Mouse (Mus musculus): ENCODE results near the gene B4galt2. TPM values are rescaled to one million over a fixed set of nuclear protein-coding genes. Genes with fewer than 3 reads are reported as not detected.

The B4galt2 gene
- 14.0 and 15.6 TPM in 2 replicates for polyA plus RNA-seq (2015; fragmentation: Nextera tagmentation; extraction: Ambion mirVana)

DNA sequence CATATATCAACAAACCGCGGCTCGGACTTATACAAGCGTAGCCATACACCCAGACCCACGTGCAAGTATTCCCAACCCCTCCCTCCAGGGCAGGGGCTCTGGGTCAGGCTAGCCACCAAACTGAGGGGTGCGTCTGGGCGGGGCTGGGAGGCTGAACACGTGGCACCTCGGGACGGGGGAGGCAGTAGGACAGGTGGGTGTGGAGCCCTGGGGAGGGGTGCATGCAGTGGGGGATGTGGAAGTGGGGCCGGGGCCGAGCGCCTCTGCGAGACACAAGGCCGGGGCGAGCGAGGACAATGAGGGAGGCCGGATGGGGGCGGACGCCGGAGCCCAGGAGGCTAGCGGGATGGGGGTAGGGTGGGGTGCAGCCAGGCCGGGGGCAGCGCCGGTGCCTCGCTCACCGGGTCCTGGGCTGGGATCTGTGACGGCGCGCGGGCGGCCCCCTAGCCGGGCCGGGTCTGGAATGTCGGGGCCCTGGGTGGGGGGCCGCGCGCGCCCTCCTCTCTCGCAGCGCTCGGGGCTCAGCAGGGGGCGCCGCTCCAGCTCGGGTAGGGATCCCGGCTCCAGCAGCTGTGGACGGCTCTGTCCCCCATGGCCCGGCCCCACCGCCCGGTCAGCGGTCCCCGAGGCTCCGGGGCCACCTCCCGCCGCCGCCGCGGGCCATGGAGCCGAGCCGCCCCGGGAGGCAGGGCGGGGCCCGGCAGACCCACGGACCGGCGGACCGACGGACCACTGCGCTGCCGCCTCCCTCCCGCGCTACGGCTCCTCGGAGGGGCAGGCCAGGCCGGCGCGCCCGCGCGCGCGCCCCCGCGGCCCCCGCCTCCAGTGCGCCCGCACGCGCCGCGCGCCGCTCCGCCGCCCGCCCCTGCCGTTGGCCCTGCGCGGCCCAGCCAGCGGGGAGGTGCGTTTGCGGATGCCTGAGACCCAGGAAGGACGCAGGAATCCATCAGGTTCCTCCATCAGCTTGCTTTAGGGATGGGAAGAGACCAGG, at the start of gene B4galt2:
Gene B4galt2 (minus strand): TSS at position 787 of the 991 bp plus-strand sequence.
- H3K4me3 ChIP-seq (replicated peaks): peak within 1 kb of the TSS; percentile 77
- no peaks in the 10 kb centered on the region for H3K9me3 ChIP-seq
- H3K27me3 ChIP-seq (replicated peaks): no peaks in the 10 kb centered on the region
- peaks cover 8% of the 10 kb centered on the region for H3K36me3 ChIP-seq
- peak within 1 kb of the TSS; percentile 64; the same call in 1 of the 2 replicates for H3K27ac ChIP-seq
- peaks cover 25% of the 10 kb centered on the region for H3K4me1 ChIP-seq (replicated peaks)
- peak within 1 kb of the TSS; percentile 92 for H3K4me2 ChIP-seq (replicated peaks)
- peak within 1 kb of the TSS; percentile 80 for H3K9ac ChIP-seq
- under 1% methylated on average over 93 of the region's 103 CpGs for WGBS
- ATAC-seq: peak; percentile 56

DNA sequence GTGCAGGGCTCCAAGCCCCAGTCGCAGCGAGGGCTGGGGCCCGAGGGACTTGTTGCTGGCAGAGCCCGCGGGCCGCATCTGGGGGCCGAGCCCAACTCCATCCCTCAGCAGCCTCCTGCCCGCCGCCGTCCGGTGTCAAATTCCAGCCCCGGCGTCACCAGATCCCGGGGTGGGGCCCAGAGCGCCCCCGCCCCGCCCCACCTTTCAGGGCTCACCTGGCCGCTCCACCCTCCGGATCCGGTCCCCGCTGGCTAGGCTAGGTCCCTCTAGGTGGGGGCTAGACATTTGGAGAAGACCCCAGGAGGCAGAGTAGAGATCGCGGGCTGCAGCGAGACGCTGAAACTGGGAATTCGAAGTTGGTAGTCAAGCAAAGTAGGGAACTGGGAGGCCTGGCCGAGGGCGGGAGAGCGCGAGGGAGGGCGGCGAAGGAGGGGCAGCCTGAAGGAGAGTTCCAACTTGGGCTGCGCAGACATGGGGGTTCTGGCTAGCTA, 46.1 kb upstream of the B4galt2 start, which contains the start of gene Artn:
Gene Artn (minus strand): TSS at position 373 of the 491 bp plus-strand sequence.
- peak within 1 kb of the TSS; percentile 53 for H3K9ac ChIP-seq
- peak within 1 kb of the TSS; percentile 96 for H3K4me2 ChIP-seq (replicated peaks)
- peaks cover 35% of the 10 kb centered on the region for H3K4me1 ChIP-seq (replicated peaks)
- H3K9me3 ChIP-seq: no peaks in the 10 kb centered on the region
- peak within 1 kb of the TSS; percentile 49 for H3K27ac ChIP-seq
- 1% methylated on average over 33 of the region's 33 CpGs for WGBS
- H3K4me3 ChIP-seq (replicated peaks): peak within 1 kb of the TSS; percentile 47
- no peaks in the 10 kb centered on the region for H3K36me3 ChIP-seq
- ATAC-seq: peak; percentile 68
- peaks cover 24% of the 10 kb centered on the region for H3K27me3 ChIP-seq (replicated peaks)

DNA sequence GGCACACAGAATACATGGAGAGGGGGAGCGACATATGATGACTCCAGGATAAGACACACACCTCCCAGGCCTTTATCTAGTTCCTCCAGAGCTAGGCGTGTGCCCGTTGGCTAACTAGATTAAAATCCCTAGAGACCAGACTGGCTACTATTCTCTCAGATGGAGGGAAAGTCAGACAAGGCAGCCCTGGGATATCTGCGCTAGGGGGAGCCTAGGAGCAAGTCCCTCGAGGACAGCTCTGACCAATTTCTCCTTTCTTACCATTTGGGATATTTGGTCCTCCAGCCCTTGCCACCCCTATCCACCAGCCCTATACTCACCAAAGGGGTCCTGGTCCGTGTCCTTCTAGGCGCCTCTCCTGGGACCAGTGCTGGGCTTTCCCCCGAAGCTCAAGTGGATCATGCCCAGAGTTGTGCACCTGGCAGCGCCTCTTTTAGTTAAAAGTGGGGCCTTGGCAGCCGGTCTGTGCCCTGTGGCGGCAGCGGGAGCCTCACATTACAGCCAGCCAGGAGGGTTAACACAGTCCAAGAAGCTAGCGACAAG, 45.5 kb upstream of the B4galt2 start:
- H3K36me3 ChIP-seq: no peaks in the 10 kb centered on the region
- WGBS: 3% methylated on average over 13 of the region's 13 CpGs
- H3K4me2 ChIP-seq (replicated peaks): peak overlapping the region; percentile 96
- H3K27me3 ChIP-seq (replicated peaks): peaks cover 24% of the 10 kb centered on the region
- peaks cover 35% of the 10 kb centered on the region for H3K4me1 ChIP-seq (replicated peaks)
- peak; percentile 41 for ATAC-seq
- H3K9me3 ChIP-seq: no peaks in the 10 kb centered on the region
- H3K27ac ChIP-seq: peak overlapping the region; percentile 49
- peak overlapping the region; percentile 53 for H3K9ac ChIP-seq
- peak overlapping the region; percentile 47 for H3K4me3 ChIP-seq (replicated peaks)

DNA sequence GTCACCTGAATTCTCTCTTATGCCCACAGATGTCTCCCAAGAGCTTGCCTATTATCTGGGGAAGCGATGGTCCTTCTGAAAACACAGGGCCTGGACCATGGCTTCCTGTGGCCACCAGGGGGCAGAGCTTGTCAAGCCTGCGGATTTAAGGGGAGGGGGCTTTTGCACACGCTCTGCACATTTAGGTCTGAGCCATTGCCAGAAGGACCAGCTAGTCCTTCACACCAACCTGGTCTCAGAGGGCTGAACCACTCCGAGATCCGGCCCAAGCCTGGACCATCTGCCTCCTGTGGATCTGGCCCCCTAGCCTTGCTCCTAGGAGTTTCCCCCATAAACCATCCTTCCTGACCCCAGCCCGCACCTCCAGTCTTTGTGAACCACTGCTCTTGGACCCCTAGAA, 44.9 kb upstream of the B4galt2 start:
- ATAC-seq: 0 out of 2 replicates have a peak, but pooled peaks have one; percentile 23
- Histone ChIP-seq H3K27ac (no peak overlapping the region), H3K27me3 (replicated peaks) (peaks cover 24% of the 10 kb centered on the region), H3K4me3 (replicated peaks) (no peak overlapping the region; the same call in 1 of the 2 replicates), H3K4me2 (replicated peaks) (peak overlapping the region; percentile 96), H3K4me1 (replicated peaks) (peaks cover 35% of the 10 kb centered on the region), H3K9me3 (no peaks in the 10 kb centered on the region), H3K36me3 (no peaks in the 10 kb centered on the region), H3K9ac (no peak overlapping the region)
- 28% methylated on average over 6 of the region's 6 CpGs for WGBS

DNA sequence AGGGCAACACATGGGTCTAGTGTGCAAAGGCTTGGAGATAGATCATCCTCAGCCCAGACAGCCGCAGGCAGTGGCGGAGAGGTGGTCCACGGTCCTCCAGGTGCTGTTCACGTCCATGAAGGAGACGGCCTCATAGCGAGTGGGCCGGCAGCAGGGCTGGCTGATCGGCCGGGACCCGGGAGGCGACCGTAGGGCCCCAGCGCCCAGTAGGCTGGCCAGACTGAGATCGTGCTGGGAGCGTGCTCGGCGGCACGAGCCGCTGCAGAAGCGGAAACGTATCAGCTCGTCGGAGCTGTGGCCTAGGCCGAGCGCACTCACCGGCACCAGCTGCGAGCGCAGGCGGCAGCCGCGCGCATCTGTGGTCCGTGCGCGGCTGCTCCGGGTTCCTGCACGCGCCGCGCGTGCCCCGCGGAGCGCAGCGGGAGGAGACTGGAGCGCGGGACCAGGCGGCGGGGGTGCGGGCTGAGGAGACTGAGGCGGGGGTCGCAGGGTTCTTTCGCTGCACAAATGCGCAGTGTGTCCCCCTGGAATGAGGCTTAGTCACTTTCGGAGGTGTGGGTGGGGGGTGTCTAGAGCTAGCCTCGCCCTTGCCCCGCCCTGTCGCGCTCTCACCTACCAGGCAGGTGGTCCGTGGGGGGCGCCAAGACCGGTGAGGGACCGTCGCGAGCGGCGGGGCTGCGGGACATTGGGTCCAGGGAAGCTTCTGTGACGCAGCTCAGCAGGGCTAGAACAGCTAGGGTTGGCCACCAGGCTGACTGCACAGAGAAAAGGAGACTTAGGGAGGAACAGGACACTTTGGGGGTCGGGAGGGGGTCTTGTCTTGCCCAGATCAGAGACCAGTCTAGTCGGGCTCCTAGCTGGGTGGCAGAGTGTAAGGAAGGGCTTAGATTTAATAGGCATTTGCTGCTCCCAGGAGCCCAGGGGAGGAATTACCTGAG, 43.5 kb upstream of the B4galt2 start:
- peak overlapping the region; percentile 41; the same call in 1 of the 2 replicates for H3K9ac ChIP-seq
- H3K4me2 ChIP-seq (replicated peaks): peak overlapping the region; percentile 96
- WGBS: 2% methylated on average over 71 of the region's 71 CpGs
- H3K4me1 ChIP-seq (replicated peaks): peaks cover 35% of the 10 kb centered on the region
- no peaks in the 10 kb centered on the region for H3K9me3 ChIP-seq
- ATAC-seq: peak; percentile 57
- H3K4me3 ChIP-seq (replicated peaks): peak overlapping the region; percentile 45
- H3K27ac ChIP-seq: no peak overlapping the region
- peaks cover 24% of the 10 kb centered on the region for H3K27me3 ChIP-seq (replicated peaks)
- H3K36me3 ChIP-seq: no peaks in the 10 kb centered on the region

DNA sequence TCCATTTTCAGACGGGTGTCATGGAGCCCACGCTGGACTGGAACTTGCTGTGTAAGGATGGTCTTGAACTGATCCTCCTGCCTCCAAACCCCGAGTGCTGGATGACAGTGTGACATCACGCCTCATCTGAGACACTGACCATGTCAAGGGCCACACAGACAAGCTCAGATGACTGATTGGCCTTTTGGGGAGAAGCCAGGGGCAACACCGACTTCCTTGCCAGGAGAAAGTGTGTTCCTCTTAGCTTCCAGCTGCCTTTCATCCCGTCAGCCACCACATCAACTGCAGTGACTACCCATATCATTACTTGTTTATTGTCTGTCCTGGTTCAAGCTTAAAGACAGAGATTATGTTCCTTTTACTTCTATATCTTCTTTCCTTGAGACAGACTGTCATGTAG, 41.6 kb upstream of the B4galt2 start:
- ATAC-seq: no peak
- WGBS: 57% methylated on average over 6 of the region's 6 CpGs
- Histone ChIP-seq H3K4me3 (replicated peaks) (no peak overlapping the region), H3K36me3 (no peaks in the 10 kb centered on the region), H3K4me2 (replicated peaks) (no peak overlapping the region), H3K27me3 (replicated peaks) (peaks cover 24% of the 10 kb centered on the region), H3K9ac (no peak overlapping the region), H3K27ac (no peak overlapping the region), H3K9me3 (no peaks in the 10 kb centered on the region), H3K4me1 (replicated peaks) (peaks cover 35% of the 10 kb centered on the region)

DNA sequence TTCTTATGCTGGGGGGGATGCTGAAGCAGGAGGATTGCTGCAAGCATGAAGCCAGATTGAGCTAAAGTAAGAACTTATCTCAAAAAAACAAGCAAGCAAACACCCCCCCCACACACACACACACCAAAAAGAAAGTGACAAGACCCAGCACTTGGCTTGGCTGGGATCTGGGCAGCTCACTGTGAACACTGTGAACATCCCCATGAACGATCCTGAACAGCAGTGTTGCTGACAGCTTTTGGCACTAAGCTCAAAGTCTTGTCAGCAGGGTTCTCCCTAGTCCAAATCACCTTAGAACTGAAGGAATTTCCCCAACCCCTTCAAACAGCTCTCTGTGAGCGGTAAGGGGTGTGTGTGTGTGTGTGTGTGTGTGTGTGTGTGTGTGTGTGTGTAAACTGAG, 40.2 kb upstream of the B4galt2 start:
- Histone ChIP-seq H3K36me3 (no peaks in the 10 kb centered on the region), H3K27ac (no peak overlapping the region), H3K27me3 (replicated peaks) (peaks cover 24% of the 10 kb centered on the region), H3K4me1 (replicated peaks) (peaks cover 22% of the 10 kb centered on the region), H3K4me3 (replicated peaks) (no peak overlapping the region), H3K9ac (no peak overlapping the region), H3K9me3 (no peaks in the 10 kb centered on the region), H3K4me2 (replicated peaks) (no peak overlapping the region)
- ATAC-seq: no peak
- WGBS: 48% methylated on average over 2 of the region's 2 CpGs

DNA sequence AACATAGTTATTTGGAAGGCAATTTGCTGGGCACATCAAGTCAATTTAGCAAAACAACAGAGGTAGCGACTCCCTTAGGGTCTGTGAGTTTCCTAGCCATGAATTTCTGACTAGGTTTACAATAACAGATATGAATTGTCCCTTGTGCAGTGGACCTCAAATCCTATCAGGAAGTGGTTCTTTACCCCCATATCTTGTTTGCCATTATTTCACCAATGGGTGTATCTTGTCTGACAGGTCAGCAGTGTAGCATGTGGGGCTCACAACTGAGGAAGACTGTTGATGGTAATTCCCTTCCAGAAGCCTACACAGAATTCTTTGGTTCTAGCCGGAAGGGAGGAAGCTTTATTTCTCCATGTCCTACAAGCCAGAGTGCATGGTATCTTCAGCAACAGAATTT, 38.1 kb upstream of the B4galt2 start:
- Histone ChIP-seq H3K4me3 (replicated peaks) (no peak overlapping the region), H3K27ac (no peak overlapping the region), H3K27me3 (replicated peaks) (peaks cover 3% of the 10 kb centered on the region), H3K4me1 (replicated peaks) (peaks cover 7% of the 10 kb centered on the region; the same call in 1 of the 2 replicates), H3K36me3 (no peaks in the 10 kb centered on the region), H3K4me2 (replicated peaks) (no peak overlapping the region), H3K9me3 (no peaks in the 10 kb centered on the region), H3K9ac (no peak overlapping the region)
- WGBS: 82% methylated on average over 2 of the region's 2 CpGs
- no peak for ATAC-seq

DNA sequence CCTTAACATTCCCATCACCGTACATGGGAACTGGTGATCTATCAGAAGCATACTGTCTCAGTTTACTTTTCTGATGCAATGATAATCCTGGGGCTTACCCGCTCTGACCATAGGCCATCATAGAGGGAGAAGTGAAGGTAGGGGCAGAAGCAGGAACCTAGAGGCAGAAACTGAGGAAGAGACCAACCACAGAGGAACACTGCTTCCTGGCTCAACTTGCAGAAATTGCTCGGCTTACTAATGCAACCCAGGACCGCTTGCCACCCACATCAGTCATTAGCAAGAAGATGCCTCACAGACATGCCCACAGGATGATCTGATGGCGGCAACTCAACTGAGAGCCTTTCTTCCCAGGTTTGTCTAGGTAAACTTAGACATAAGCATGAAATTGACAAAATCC, 35.5 kb upstream of the B4galt2 start:
- Histone ChIP-seq H3K4me2 (replicated peaks) (no peak overlapping the region), H3K9me3 (no peaks in the 10 kb centered on the region), H3K9ac (no peak overlapping the region), H3K4me1 (replicated peaks) (peaks cover 12% of the 10 kb centered on the region), H3K27ac (peak overlapping the region; percentile 15; the same call in 1 of the 2 replicates), H3K27me3 (replicated peaks) (no peaks in the 10 kb centered on the region; the same call in 1 of the 2 replicates), H3K4me3 (replicated peaks) (no peak overlapping the region), H3K36me3 (no peaks in the 10 kb centered on the region)
- no peak for ATAC-seq
- 67% methylated on average over 5 of the region's 5 CpGs for WGBS

DNA sequence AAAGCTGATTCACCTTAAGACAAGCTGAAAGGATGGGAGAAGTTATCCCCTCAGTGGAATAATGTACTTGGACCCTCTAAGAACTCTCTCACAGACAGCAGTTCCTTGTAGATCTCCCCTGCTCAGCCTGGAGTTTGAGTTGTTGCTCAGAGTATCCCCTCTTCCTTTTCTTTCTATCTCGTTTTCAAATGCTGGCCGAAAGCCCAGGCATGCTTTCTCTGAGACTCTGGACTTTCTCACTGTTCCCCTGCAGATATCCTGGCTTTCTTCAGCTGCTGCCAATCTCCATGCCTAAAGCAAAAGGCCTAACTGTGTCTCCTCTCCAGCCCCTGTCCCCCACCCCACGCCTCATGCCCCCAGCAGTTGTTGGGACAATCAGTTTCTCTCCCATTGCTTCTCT, 35.0 kb upstream of the B4galt2 start:
- Histone ChIP-seq H3K9ac (no peak overlapping the region), H3K4me2 (replicated peaks) (no peak overlapping the region), H3K36me3 (no peaks in the 10 kb centered on the region), H3K9me3 (no peaks in the 10 kb centered on the region), H3K4me1 (replicated peaks) (peaks cover 17% of the 10 kb centered on the region), H3K27me3 (replicated peaks) (no peaks in the 10 kb centered on the region; the same call in 1 of the 2 replicates), H3K27ac (peak overlapping the region; percentile 37; the same call in 1 of the 2 replicates), H3K4me3 (replicated peaks) (no peak overlapping the region)
- no peak for ATAC-seq
- WGBS: 48% methylated on average over 3 of the region's 3 CpGs

DNA sequence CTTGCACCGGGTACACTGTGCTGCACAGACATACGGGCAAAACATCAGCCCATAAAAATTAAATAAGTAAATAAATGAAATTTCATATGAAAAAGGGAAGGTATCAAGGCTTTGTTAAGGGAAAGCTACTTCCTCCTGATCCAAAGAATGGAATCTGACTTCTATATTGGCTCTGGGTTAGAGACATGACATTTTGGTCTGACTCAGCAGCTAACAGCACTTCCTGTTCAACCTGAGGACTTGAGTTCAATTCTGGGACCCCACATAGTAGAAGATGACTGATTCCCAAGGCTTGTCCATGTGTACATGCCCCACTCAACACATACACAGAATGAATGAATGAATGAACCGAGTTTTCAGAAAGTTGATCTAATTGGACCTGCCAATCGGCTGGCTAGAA, 34.6 kb upstream of the B4galt2 start:
- H3K36me3 ChIP-seq: no peaks in the 10 kb centered on the region
- H3K9me3 ChIP-seq: no peaks in the 10 kb centered on the region
- no peak overlapping the region for H3K4me2 ChIP-seq (replicated peaks)
- 89% methylated on average over 4 of the region's 4 CpGs for WGBS
- H3K4me3 ChIP-seq (replicated peaks): no peak overlapping the region
- peaks cover 20% of the 10 kb centered on the region for H3K4me1 ChIP-seq (replicated peaks)
- H3K27ac ChIP-seq: peak overlapping the region; percentile 37; the same call in 1 of the 2 replicates
- no peak overlapping the region for H3K9ac ChIP-seq
- H3K27me3 ChIP-seq (replicated peaks): no peaks in the 10 kb centered on the region
- no peak for ATAC-seq

Data from intestine, embryonic 15.5 days (tissue).